ENCODE assay signal across 10 mouse cellular contexts in the genomic region with DNA sequence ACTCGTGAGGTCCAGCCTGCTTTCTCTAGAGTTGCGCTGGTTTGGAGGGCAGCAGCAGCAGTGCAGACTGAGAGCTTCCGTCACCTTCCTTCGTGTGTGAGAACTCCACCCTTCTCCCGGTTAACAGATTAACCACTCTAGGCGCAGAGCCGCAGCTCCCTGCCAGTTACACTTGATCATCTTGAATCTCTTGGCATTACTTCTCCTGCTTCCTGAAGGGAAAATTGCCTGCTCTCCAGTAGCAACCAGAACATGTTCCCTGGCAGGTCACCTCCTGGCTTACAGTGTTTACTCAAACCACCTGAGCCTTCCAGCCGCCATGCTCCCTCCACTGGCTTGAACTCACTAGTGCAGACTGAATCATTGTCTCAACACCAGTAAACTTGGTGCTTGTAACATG.
DNase-seq lines count a peak whose midpoint lies in the region; ATAC-seq lines count a peak whose summit lies in the region.
"Had no signal": no experiment of that assay in that cellular context is flagged by ENCODE, and none has a peak within 500 bp of the region (broad histone marks: within the 10 kb centered on the region; RNA-seq: fewer than 3 reads in every experiment).

No protein-coding gene starts in this region.

- no peaks in the 10 kb centered on the region for H3K27me3 ChIP-seq in heart, embryonic 13.5 days (replicated peaks)
- H3K27me3 ChIP-seq in hindbrain, embryonic 13.5 days: no peaks in the 10 kb centered on the region
- H3K27me3 ChIP-seq: neural tube, embryonic 12.5 days had no signal

- peak overlapping the region; percentile 2; the same call in 1 of the 2 replicates for H3K4me2 ChIP-seq in heart, embryonic 13.5 days
- H3K4me2 ChIP-seq in hindbrain, embryonic 13.5 days: no peak overlapping the region
- H3K4me2 ChIP-seq: neural tube, embryonic 12.5 days had no signal

- no peaks in the 10 kb centered on the region for H3K36me3 ChIP-seq in heart, embryonic 13.5 days
- no peaks in the 10 kb centered on the region for H3K36me3 ChIP-seq in hindbrain, embryonic 13.5 days
- H3K36me3 ChIP-seq: neural tube, embryonic 12.5 days had no signal

- intact Hi-C loops in heart, postnatal 10 days (cut with DNase I): loop anchor here (5.0 kb wide), 1 partner anchor 90 kb away; no protein-coding TSS in a partner anchor

- no peak for ATAC-seq in heart, embryonic 13.5 days (ENCODE audit: extremely low read depth, insufficient number of reproducible peaks, low FRiP score, low TSS enrichment)
- no peak for ATAC-seq in hindbrain, embryonic 13.5 days (ENCODE audit: low FRiP score)

- no peak overlapping the region for H3K27ac ChIP-seq in heart, embryonic 13.5 days (replicated peaks)
- H3K27ac ChIP-seq in hindbrain, embryonic 13.5 days: peak overlapping the region; percentile 62
- H3K27ac ChIP-seq: neural tube, embryonic 12.5 days had no signal

- H3K4me3 ChIP-seq in heart, embryonic 13.5 days: no peak overlapping the region
- H3K4me3 ChIP-seq in hindbrain, embryonic 13.5 days: no peak overlapping the region
- H3K4me3 ChIP-seq: neural tube, embryonic 12.5 days had no signal

- H3K9ac ChIP-seq in heart, embryonic 13.5 days: 0 out of 2 replicates have a peak overlapping the region, but pooled peaks have one; percentile 16
- H3K9ac ChIP-seq in hindbrain, embryonic 13.5 days: peak overlapping the region; percentile 51

- H3K4me1 ChIP-seq in heart, embryonic 13.5 days: peaks cover 56% of the 10 kb centered on the region
- H3K4me1 ChIP-seq in hindbrain, embryonic 13.5 days (replicated peaks): peaks cover 74% of the 10 kb centered on the region

- no peaks in the 10 kb centered on the region for H3K9me3 ChIP-seq in heart, embryonic 13.5 days
- H3K9me3 ChIP-seq in hindbrain, embryonic 13.5 days: no peaks in the 10 kb centered on the region
- H3K9me3 ChIP-seq: neural tube, embryonic 12.5 days had no signal

- no peak for DNase-seq in heart, postnatal 10 days
- DNase-seq in kidney, postnatal 4 days: peak; percentile 27 to 47
- DNase-seq in skeletal muscle tissue, adult 2 months (ENCODE audit: low read depth, low spot score): peak; percentile 43
- DNase-seq in right cerebral cortex, postnatal 36 days (ENCODE audit: low spot score in 2 of 2): no peak
- DNase-seq in ovary, postnatal 14 days (ENCODE audit: low spot score): no peak
- DNase-seq in embryo, embryonic 10.5 days (ENCODE audit: low spot score): no peak
- DNase-seq: thymus, adult 2 months had no signal

- 34% methylated on average over 8 of the region's 8 CpGs for WGBS in heart, embryonic 13.5 days
- 70% methylated on average over 8 of the region's 8 CpGs for WGBS in hindbrain, embryonic 13.5 days

Comparison
In these comparisons a context has a peak if more than half of its experiments do, and no peak if none do; other contexts are left out.
1. DNase-seq: peak in kidney, postnatal 4 days (2 of 2) and skeletal muscle tissue, adult 2 months (single experiment); none in heart, postnatal 10 days (0 of 2), right cerebral cortex, postnatal 36 days (0 of 2), ovary, postnatal 14 days (single experiment) and embryo, embryonic 10.5 days (single experiment).